Comparison of ENCODE assay signal across 15 mouse cellular contexts in the genomic region with DNA sequence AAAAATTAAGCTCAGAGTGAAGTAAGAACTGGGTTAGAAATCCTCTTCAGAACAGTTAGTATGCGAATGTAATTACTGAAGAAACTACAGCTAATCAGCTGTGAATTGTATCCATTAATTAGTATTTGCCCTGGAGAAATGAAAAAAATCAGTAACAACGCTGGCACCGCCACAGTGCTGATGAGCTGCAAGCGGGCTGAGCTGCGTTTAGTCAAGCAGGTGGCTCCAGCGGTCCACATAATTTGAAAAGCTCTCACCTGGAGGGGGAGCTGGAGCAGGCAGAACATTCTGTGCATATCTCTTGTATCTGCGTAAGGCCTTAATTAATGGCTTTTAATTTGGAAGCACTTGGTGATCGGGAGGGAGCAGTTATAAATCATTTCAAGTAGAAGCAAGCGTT.
DNase-seq lines count a peak whose midpoint lies in the region; ATAC-seq and TF ChIP-seq lines count a peak whose summit lies in the region.
"Had no signal": no experiment of that assay in that cellular context is flagged by ENCODE, and none has a peak within 500 bp of the region (broad histone marks: within the 10 kb centered on the region; RNA-seq: fewer than 3 reads in every experiment).

No protein-coding gene starts in this region.

- H3K4me3 ChIP-seq in embryonic facial prominence, embryonic 14.5 days (ENCODE audit: low read depth, low read length): no peak overlapping the region
- H3K4me3 ChIP-seq in embryonic facial prominence, embryonic 10.5 days: no peak overlapping the region
- H3K4me3 ChIP-seq in midbrain, embryonic 13.5 days (replicated peaks): no peak overlapping the region
- no peak overlapping the region for H3K4me3 ChIP-seq in midbrain, embryonic 10.5 days
- H3K4me3 ChIP-seq in hindbrain, postnatal 0 days (ENCODE audit: low read length): no peak overlapping the region
- H3K4me3 ChIP-seq in stomach, postnatal 0 days (ENCODE audit: low read depth, low read length): no peak overlapping the region
- no peak overlapping the region for H3K4me3 ChIP-seq in liver, embryonic 11.5 days (ENCODE audit: low read depth, low read length)
- H3K4me3 ChIP-seq: embryonic facial prominence, embryonic 15.5 days; heart, embryonic 10.5 days; left cerebral cortex, adult 2 months had no signal

- H3K9ac ChIP-seq in embryonic facial prominence, embryonic 14.5 days (ENCODE audit: low read depth, low read length): no peak overlapping the region
- H3K9ac ChIP-seq in midbrain, embryonic 13.5 days (replicated peaks): no peak overlapping the region
- no peak overlapping the region for H3K9ac ChIP-seq in hindbrain, postnatal 0 days (replicated peaks; ENCODE audit: low read length)
- H3K9ac ChIP-seq in stomach, postnatal 0 days (ENCODE audit: low read length): no peak overlapping the region
- no peak overlapping the region for H3K9ac ChIP-seq in liver, embryonic 11.5 days (ENCODE audit: low read depth, low read length)
- H3K9ac ChIP-seq: embryonic facial prominence, embryonic 15.5 days; lung, embryonic 14.5 days had no signal

- no peaks in the 10 kb centered on the region for H3K36me3 ChIP-seq in embryonic facial prominence, embryonic 14.5 days (ENCODE audit: control insufficient read depth, insufficient read depth, low read length)
- no peaks in the 10 kb centered on the region for H3K36me3 ChIP-seq in embryonic facial prominence, embryonic 10.5 days (replicated peaks)
- no peaks in the 10 kb centered on the region for H3K36me3 ChIP-seq in midbrain, embryonic 13.5 days
- peaks cover 26% of the 10 kb centered on the region for H3K36me3 ChIP-seq in midbrain, embryonic 10.5 days
- no peaks in the 10 kb centered on the region for H3K36me3 ChIP-seq in hindbrain, postnatal 0 days (ENCODE audit: insufficient read depth, low read length)
- H3K36me3 ChIP-seq in stomach, postnatal 0 days (ENCODE audit: control insufficient read depth, insufficient read depth, low read length): no peaks in the 10 kb centered on the region
- H3K36me3 ChIP-seq in liver, embryonic 11.5 days (ENCODE audit: control insufficient read depth, insufficient read depth, low read length): no peaks in the 10 kb centered on the region
- H3K36me3 ChIP-seq: embryonic facial prominence, embryonic 15.5 days; heart, embryonic 10.5 days had no signal

- H3K9me3 ChIP-seq in embryonic facial prominence, embryonic 14.5 days (ENCODE audit: control insufficient read depth, low read length): no peaks in the 10 kb centered on the region
- no peaks in the 10 kb centered on the region for H3K9me3 ChIP-seq in embryonic facial prominence, embryonic 10.5 days
- H3K9me3 ChIP-seq in midbrain, embryonic 13.5 days: no peaks in the 10 kb centered on the region
- no peaks in the 10 kb centered on the region for H3K9me3 ChIP-seq in midbrain, embryonic 10.5 days (replicated peaks)
- H3K9me3 ChIP-seq in hindbrain, postnatal 0 days (ENCODE audit: low read length): no peaks in the 10 kb centered on the region
- H3K9me3 ChIP-seq in stomach, postnatal 0 days (ENCODE audit: control insufficient read depth, low read length): no peaks in the 10 kb centered on the region
- H3K9me3 ChIP-seq in liver, embryonic 11.5 days (ENCODE audit: control insufficient read depth, low read length): no peaks in the 10 kb centered on the region
- H3K9me3 ChIP-seq: embryonic facial prominence, embryonic 15.5 days; heart, embryonic 10.5 days had no signal

- peak; percentile 54 for TF ChIP-seq CTCF in hindbrain, postnatal 0 days (IDR thresholded peaks at IDR 0.05; ENCODE audit: low read depth)
- TF ChIP-seq CTCF in stomach, postnatal 0 days (IDR thresholded peaks at IDR 0.05; ENCODE audit: low read depth): 0 out of 2 replicates have a peak, but pooled peaks have one; percentile 12

- TF ChIP-seq EP300 in stomach, postnatal 0 days (optimal IDR thresholded peaks at IDR 0.05): no peak

- peak; percentile 35 for DNase-seq in embryonic facial prominence, embryonic 14.5 days (ENCODE audit: low spot score)
- no peak for DNase-seq in embryonic facial prominence, embryonic 10.5 days (ENCODE audit: low spot score)
- no peak for DNase-seq in midbrain, embryonic 10.5 days (ENCODE audit: low spot score)
- DNase-seq in hindbrain, postnatal 0 days (ENCODE audit: low spot score): peak; percentile 83
- DNase-seq in stomach, postnatal 0 days (ENCODE audit: low spot score): no peak
- DNase-seq in urinary bladder, adult 18-20 months (ENCODE audit: low spot score in 2 of 2): no peak
- no peak for DNase-seq in liver, embryonic 11.5 days (ENCODE audit: low spot score)
- DNase-seq: cerebellum, adult 8-10 months; lung, embryonic 14.5 days; right cerebral cortex, postnatal 25 days; thymus, postnatal 25 days had no signal

- no peaks in the 10 kb centered on the region; the same call in 1 of the 2 replicates for H3K4me1 ChIP-seq in embryonic facial prominence, embryonic 14.5 days (ENCODE audit: control insufficient read depth, insufficient read depth, low read length)
- peaks cover 8% of the 10 kb centered on the region; the same call in 1 of the 2 replicates for H3K4me1 ChIP-seq in embryonic facial prominence, embryonic 10.5 days
- peaks cover 82% of the 10 kb centered on the region for H3K4me1 ChIP-seq in midbrain, embryonic 13.5 days (replicated peaks)
- H3K4me1 ChIP-seq in midbrain, embryonic 10.5 days: peaks cover 40% of the 10 kb centered on the region
- no peaks in the 10 kb centered on the region for H3K4me1 ChIP-seq in hindbrain, postnatal 0 days (ENCODE audit: insufficient read depth, low read length)
- H3K4me1 ChIP-seq in stomach, postnatal 0 days (replicated peaks; ENCODE audit: control insufficient read depth, insufficient read depth): no peaks in the 10 kb centered on the region
- no peaks in the 10 kb centered on the region for H3K4me1 ChIP-seq in liver, embryonic 11.5 days (replicated peaks; ENCODE audit: control insufficient read depth, insufficient read depth, low read length)
- H3K4me1 ChIP-seq: embryonic facial prominence, embryonic 15.5 days; heart, embryonic 10.5 days had no signal

- H3K27me3 ChIP-seq in embryonic facial prominence, embryonic 14.5 days (replicated peaks; ENCODE audit: control insufficient read depth, insufficient read depth, low read length): no peaks in the 10 kb centered on the region
- H3K27me3 ChIP-seq in embryonic facial prominence, embryonic 10.5 days (replicated peaks; ENCODE audit: low read depth, poor library complexity, severe bottlenecking): no peaks in the 10 kb centered on the region
- H3K27me3 ChIP-seq in midbrain, embryonic 13.5 days: no peaks in the 10 kb centered on the region
- no peaks in the 10 kb centered on the region for H3K27me3 ChIP-seq in midbrain, embryonic 10.5 days (ENCODE audit: low read depth, poor library complexity, severe bottlenecking)
- H3K27me3 ChIP-seq in hindbrain, postnatal 0 days (ENCODE audit: insufficient read depth, low read length): no peaks in the 10 kb centered on the region
- H3K27me3 ChIP-seq in stomach, postnatal 0 days (ENCODE audit: control insufficient read depth, insufficient read depth, low read length): no peaks in the 10 kb centered on the region
- H3K27me3 ChIP-seq in liver, embryonic 11.5 days (replicated peaks; ENCODE audit: control insufficient read depth, insufficient read depth, low read length): no peaks in the 10 kb centered on the region
- H3K27me3 ChIP-seq: embryonic facial prominence, embryonic 15.5 days had no signal

- H3K4me2 ChIP-seq in embryonic facial prominence, embryonic 14.5 days (ENCODE audit: low read depth, low read length): no peak overlapping the region
- no peak overlapping the region; the same call in 1 of the 2 replicates for H3K4me2 ChIP-seq in midbrain, embryonic 13.5 days (replicated peaks)
- no peak overlapping the region for H3K4me2 ChIP-seq in hindbrain, postnatal 0 days (ENCODE audit: low read depth, low read length)
- H3K4me2 ChIP-seq in stomach, postnatal 0 days (replicated peaks; ENCODE audit: low read depth): no peak overlapping the region
- no peak overlapping the region for H3K4me2 ChIP-seq in liver, embryonic 11.5 days
- H3K4me2 ChIP-seq: embryonic facial prominence, embryonic 15.5 days; lung, embryonic 14.5 days had no signal

- H3K27ac ChIP-seq in embryonic facial prominence, embryonic 14.5 days (replicated peaks; ENCODE audit: low read depth, low read length): no peak overlapping the region
- no peak overlapping the region for H3K27ac ChIP-seq in embryonic facial prominence, embryonic 10.5 days (replicated peaks)
- peak overlapping the region; percentile 45 for H3K27ac ChIP-seq in midbrain, embryonic 13.5 days
- no peak overlapping the region for H3K27ac ChIP-seq in midbrain, embryonic 10.5 days (replicated peaks)
- H3K27ac ChIP-seq in hindbrain, postnatal 0 days: peak overlapping the region; percentile 38; the same call in 1 of the 2 replicates
- H3K27ac ChIP-seq in stomach, postnatal 0 days (replicated peaks): no peak overlapping the region
- H3K27ac ChIP-seq in liver, embryonic 11.5 days (ENCODE audit: low read depth, low read length): no peak overlapping the region
- H3K27ac ChIP-seq: embryonic facial prominence, embryonic 15.5 days; heart, embryonic 10.5 days; left cerebral cortex, adult 2 months had no signal

- 78% methylated on average over 9 of the region's 9 CpGs for whole genome bisulfite sequencing in embryonic facial prominence, embryonic 14.5 days
- WGBS in embryonic facial prominence, embryonic 10.5 days: 82% methylated on average over 9 of the region's 9 CpGs
- 49% methylated on average over 9 of the region's 9 CpGs for WGBS in midbrain, embryonic 13.5 days
- 88% methylated on average over 9 of the region's 9 CpGs for WGBS in midbrain, embryonic 10.5 days
- 42% methylated on average over 9 of the region's 9 CpGs for WGBS in hindbrain, postnatal 0 days
- 79% methylated on average over 9 of the region's 9 CpGs for WGBS in stomach, postnatal 0 days
- WGBS in liver, embryonic 11.5 days: 85% methylated on average over 9 of the region's 9 CpGs

- ATAC-seq in embryonic facial prominence, embryonic 14.5 days (ENCODE audit: low read depth): peak; percentile 42; the same call in 1 of the 2 replicates
- ATAC-seq in midbrain, embryonic 13.5 days: peak; percentile 32; the same call in 1 of the 2 replicates
- ATAC-seq in hindbrain, postnatal 0 days: peak; percentile 74
- ATAC-seq in stomach, postnatal 0 days (ENCODE audit: low FRiP score, low TSS enrichment): no peak
- ATAC-seq in liver, embryonic 11.5 days (replicated peaks; ENCODE audit: low FRiP score): no peak

Comparison
In these comparisons a context has a peak if more than half of its experiments do, and no peak if none do; other contexts are left out.
1. DNase-seq: peak in embryonic facial prominence, embryonic 14.5 days (single experiment) and hindbrain, postnatal 0 days (single experiment); none in embryonic facial prominence, embryonic 10.5 days (single experiment), midbrain, embryonic 10.5 days (single experiment), stomach, postnatal 0 days (single experiment), urinary bladder, adult 18-20 months (0 of 2) and liver, embryonic 11.5 days (single experiment).
2. H3K27ac ChIP-seq: peak in midbrain, embryonic 13.5 days (single experiment) and hindbrain, postnatal 0 days (single experiment); none in embryonic facial prominence, embryonic 14.5 days (single experiment), embryonic facial prominence, embryonic 10.5 days (single experiment), midbrain, embryonic 10.5 days (single experiment), stomach, postnatal 0 days (single experiment) and liver, embryonic 11.5 days (single experiment).
3. ATAC-seq: peak in embryonic facial prominence, embryonic 14.5 days (single experiment), midbrain, embryonic 13.5 days (single experiment) and hindbrain, postnatal 0 days (single experiment); none in stomach, postnatal 0 days (single experiment) and liver, embryonic 11.5 days (single experiment).